Mouse (Mus musculus) hindbrain, embryonic 10.5 days (tissue): ENCODE measurements at regions not wholly inside any gene's neighbourhood (a gene's known extent, or its start where the extent isn't known, plus 50 kb on each side); places are given as distances from the start of the nearest gene placed in this dataset.

Experiments
- DNase-seq: peaks from one replicate; pipeline ENCODE4 v3.0.0-alpha.2; 2017; ENCODE audit warnings: low spot score
- H3K27ac ChIP-seq: fragments of 300-500 bp; sonication (generic); 2 replicates; pipeline ENCODE4 v1.5.1; 2016; ENCODE audit warnings: mild to moderate bottlenecking, moderate library complexity
- H3K27me3 ChIP-seq: fragments of 300-500 bp; sonication (generic); 2 replicates; pipeline ENCODE4 v1.6.1; 2016; ENCODE audit warnings: mild to moderate bottlenecking; ENCODE audit not compliant: poor library complexity, insufficient read depth, severe bottlenecking
- H3K36me3 ChIP-seq: fragments of 300-500 bp; sonication (generic); 2 replicates; pipeline ENCODE4 v1.6.1; 2016; ENCODE audit warnings: mild to moderate bottlenecking, moderate library complexity
- H3K4me1 ChIP-seq: fragments of 300-500 bp; sonication (generic); replicated peaks from 2 replicates; pipeline ENCODE4 v1.6.1; 2016; ENCODE audit warnings: mild to moderate bottlenecking
- H3K4me3 ChIP-seq: fragments of 300-500 bp; sonication (generic); 2 replicates; pipeline ENCODE4 v1.5.1; 2016; ENCODE audit warnings: mild to moderate bottlenecking, moderate library complexity
- H3K9me3 ChIP-seq: fragments of 300-500 bp; sonication (generic); 2 replicates; pipeline ENCODE4 v1.6.1; 2016; ENCODE audit warnings: mild to moderate bottlenecking, moderate library complexity
- WGBS: fragments of 180-500 bp; shearing (Covaris S2); methylation state at CpG from one replicate; pipeline ENCODE4 v1.1.7; 2016; 5-methylcytosine and 5-hydroxymethylcytosine counted together

DNA sequence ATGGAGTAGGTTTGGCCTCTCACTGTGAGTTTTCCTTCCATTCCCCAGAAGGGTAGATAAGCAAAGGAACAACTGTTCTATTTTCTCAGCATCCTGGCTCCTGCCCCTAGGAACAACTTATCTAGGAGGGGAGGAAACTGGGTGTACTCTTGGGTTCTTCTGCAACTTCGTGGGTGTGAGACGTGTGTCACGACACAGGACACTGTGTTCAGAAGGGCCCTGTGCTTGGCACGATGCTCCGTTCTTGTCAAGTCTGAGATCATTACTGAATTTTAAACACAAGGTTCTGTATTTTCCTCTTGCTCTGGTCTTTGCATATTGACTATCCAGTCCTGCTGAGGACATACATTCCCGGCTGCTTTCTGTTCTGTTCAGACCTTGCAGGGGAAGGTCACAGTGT lies 86.8 kb upstream of the Tmpo start:
- 92% methylated on average over 6 of the region's 6 CpGs for WGBS
- H3K27me3 ChIP-seq = peaks cover 7% of the 10 kb centered on the region; the same call in 1 of the 2 replicates
- no peaks in the 10 kb centered on the region for H3K9me3 ChIP-seq
- no peak for DNase-seq
- no peaks in the 10 kb centered on the region for H3K36me3 ChIP-seq
- H3K27ac ChIP-seq = no peak overlapping the region
- H3K4me3 ChIP-seq = no peak overlapping the region
- peaks cover 17% of the 10 kb centered on the region for H3K4me1 ChIP-seq

DNA sequence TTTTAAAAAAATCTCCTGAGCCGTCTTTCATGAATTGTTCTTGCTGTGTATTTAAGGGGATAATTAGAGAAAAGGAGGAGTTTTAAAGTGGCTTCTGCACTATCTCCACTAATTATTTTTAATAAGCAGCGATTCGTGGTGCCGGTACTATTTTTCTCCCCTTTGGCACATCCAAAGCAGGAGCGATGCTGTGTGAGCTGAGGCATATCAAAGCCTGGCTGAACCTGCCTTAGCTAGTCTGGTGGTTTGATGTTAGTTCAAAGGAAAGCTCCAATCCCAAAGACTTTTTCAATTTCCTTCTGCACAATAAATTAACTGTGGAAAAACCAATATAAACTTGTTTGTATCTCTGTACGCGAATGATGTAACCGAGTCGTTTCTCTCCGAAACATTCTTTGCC lies 79.3 kb upstream of the Tmpo start:
- no peaks in the 10 kb centered on the region for H3K9me3 ChIP-seq
- H3K4me1 ChIP-seq = no peaks in the 10 kb centered on the region
- no peaks in the 10 kb centered on the region for H3K36me3 ChIP-seq
- H3K27ac ChIP-seq = no peak overlapping the region
- H3K4me3 ChIP-seq = no peak overlapping the region
- 95% methylated on average over 10 of the region's 10 CpGs for WGBS
- no peaks in the 10 kb centered on the region for H3K27me3 ChIP-seq
- no peak for DNase-seq

DNA sequence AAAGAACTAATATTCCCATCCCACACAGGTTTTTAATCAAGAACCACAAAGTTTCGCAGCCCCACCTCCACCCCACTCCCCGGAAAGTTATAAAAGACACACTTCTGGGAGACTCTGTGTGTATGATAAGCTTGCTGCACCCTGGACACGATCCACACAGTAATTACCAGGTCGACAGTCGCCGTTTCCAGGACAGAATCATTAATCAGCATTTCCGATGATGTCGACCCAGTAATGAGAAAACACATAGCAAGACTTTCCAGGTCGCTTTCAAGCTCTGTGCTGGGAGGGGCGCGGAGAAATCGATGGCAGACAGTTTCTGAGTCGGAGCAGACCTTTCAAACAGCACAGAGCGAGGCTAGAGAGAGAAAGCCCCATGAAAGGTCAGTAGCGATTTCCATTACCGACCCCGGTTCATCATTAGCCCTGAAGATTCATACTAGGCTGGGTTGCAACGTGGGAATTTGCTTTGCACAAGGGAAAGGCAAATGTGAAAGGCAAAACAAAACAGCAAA lies 68.6 kb upstream of the Tmpo start:
- H3K36me3 ChIP-seq = no peaks in the 10 kb centered on the region
- no peaks in the 10 kb centered on the region for H3K27me3 ChIP-seq
- no peak for DNase-seq
- 0 out of 2 replicates have a peak, but pooled peaks cover 4% of the 10 kb centered on the region for H3K4me1 ChIP-seq
- H3K9me3 ChIP-seq = no peaks in the 10 kb centered on the region
- H3K4me3 ChIP-seq = no peak overlapping the region
- 73% methylated on average over 18 of the region's 18 CpGs for WGBS
- H3K27ac ChIP-seq = no peak overlapping the region

DNA sequence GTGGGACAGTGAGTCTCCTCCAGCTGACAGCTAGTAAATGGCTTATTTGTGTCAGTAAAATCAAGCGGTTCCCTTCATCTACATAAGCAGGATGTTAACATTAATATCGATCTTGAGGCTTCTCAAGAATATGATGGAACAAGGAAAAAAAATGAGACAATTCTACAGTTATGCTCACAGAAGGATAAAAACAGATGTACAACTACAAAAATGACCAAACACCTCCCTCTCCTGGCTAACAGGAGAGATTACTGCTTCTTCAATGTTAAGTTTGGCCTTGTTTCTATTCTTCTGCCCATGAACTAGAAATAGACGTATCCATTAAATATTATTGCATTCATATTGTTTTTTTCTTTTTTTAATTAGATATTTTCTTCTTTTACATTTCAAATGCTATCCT lies 63.2 kb upstream of the Tmpo start:
- peaks cover 27% of the 10 kb centered on the region for H3K4me1 ChIP-seq
- no peaks in the 10 kb centered on the region for H3K9me3 ChIP-seq
- no peak for DNase-seq
- 93% methylated on average over 3 of the region's 3 CpGs for WGBS
- H3K27ac ChIP-seq = no peak overlapping the region
- H3K36me3 ChIP-seq = no peaks in the 10 kb centered on the region
- no peaks in the 10 kb centered on the region for H3K27me3 ChIP-seq
- H3K4me3 ChIP-seq = no peak overlapping the region

DNA sequence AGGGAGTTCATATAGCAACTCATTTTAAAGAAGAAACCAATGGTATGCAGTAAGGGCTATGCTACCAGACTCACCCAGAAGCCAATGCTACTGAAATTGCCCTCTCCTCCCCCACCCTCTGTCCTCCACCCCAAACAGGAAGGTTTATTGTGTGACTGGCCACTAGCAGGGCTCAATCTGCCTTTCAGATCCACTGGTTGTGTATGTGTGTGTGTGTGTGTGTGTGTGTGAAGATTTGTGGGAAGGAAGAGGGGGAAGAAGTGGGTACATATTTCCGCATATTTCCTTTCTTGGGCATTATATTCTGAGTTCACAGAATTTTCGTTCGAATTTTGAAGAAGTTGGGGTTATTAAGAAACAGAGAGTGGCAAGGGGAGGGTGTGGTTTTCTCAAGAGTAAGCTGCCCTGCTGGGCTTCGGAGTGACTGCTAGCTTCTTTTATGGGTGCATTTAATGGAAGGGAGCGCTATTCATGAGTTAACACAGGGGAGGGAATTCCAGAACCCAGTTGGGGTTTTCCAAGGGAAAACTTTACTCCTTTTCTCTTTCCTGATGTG lies 61.5 kb upstream of the Tmpo start:
- Histone ChIP-seq H3K27me3 (no peaks in the 10 kb centered on the region), H3K36me3 (no peaks in the 10 kb centered on the region), H3K4me1 (peaks cover 31% of the 10 kb centered on the region), H3K4me3 (no peak overlapping the region), H3K9me3 (no peaks in the 10 kb centered on the region), H3K27ac (peak overlapping the region; percentile 46)
- DNase-seq = no peak
- WGBS = 72% methylated on average over 5 of the region's 5 CpGs

DNA sequence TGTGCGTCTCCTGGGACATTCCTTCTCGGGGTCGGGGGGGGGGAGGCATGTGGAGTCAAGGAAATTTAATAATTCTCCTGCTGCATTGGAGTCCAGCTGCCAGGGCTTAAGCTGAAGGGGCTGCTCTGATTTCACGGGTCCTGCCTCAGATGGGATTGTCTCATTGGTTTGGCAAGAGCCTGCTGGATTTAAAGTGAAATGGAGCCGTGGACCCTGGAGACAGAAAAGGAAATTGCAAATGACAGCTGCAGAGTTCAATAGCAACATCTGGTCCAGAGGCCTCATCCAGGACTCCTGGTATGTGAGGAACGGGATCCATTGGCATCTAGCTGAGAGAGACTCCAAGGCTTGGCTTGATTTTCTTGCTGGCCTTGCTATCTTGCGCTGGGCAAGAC lies 60.5 kb upstream of the Tmpo start:
- H3K36me3 ChIP-seq = no peaks in the 10 kb centered on the region
- no peak overlapping the region for H3K4me3 ChIP-seq
- DNase-seq = peak; percentile 70
- H3K27me3 ChIP-seq = no peaks in the 10 kb centered on the region
- H3K9me3 ChIP-seq = no peaks in the 10 kb centered on the region
- peaks cover 31% of the 10 kb centered on the region for H3K4me1 ChIP-seq
- 49% methylated on average over 7 of the region's 7 CpGs for WGBS
- H3K27ac ChIP-seq = 0 out of 2 replicates have a peak overlapping the region, but pooled peaks have one; percentile 66

DNA sequence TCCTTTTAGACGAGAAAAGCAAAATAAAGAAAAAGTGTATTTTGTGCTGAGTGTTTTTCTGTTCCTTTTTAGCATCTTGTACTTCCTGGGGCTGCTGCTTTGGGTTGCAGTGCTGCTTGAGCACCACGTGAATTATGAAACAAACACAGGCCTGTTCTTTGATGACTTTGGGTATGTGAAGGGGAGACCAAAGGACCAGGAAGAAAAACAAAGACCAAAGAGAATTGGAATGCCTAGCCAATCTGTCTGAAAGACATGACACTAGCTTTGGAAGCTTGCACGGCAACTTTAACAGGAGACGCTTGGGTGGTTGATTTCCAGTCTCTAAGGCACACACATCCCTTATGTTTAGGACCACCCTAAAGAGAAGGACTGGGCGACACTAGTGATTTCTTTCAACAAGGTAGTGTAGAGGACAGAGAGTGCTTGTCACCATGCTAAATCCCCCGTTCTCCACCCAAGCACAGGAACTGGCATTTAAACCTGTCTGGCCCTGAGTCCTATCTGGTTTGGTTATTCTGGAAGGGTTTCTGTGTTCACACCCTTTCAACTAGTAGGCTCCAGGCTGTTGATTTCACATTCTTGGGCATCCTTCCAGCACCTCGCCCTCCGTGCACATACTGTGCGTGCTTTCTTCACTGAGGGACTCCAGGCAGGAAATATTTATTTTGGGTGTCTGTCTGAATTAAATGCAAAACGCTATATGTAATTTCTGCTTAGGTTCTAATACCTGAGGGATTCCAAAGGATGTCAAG lies 59.9 kb upstream of the Tmpo start:
- no peak overlapping the region for H3K4me3 ChIP-seq
- no peak for DNase-seq
- H3K27ac ChIP-seq = peak overlapping the region; percentile 66; the same call in 1 of the 2 replicates
- peaks cover 31% of the 10 kb centered on the region for H3K4me1 ChIP-seq
- H3K9me3 ChIP-seq = no peaks in the 10 kb centered on the region
- H3K36me3 ChIP-seq = no peaks in the 10 kb centered on the region
- H3K27me3 ChIP-seq = no peaks in the 10 kb centered on the region
- 56% methylated on average over 10 of the region's 10 CpGs for WGBS

DNA sequence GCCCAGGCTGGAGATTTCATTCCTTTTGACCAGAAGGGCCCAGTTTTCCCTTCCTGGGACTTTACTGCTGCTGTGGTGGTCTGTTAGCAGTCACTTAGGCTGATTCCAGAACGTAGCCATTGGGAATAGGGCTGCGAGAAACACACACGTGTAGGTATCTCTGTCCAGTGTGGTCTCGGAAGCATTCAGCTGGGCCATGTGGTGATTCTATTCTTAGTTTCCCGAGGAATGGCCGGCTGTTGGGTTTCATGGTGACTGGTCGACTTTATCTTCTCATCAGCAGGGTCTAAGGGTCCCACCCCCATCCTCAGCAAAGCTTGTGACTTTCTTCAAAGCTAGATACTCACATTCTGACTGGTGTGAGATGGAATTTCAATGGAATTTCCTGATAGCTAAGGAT lies 59.2 kb upstream of the Tmpo start:
- Histone ChIP-seq H3K27me3 (no peaks in the 10 kb centered on the region), H3K36me3 (no peaks in the 10 kb centered on the region), H3K4me1 (peaks cover 31% of the 10 kb centered on the region), H3K27ac (peak overlapping the region; percentile 50; the same call in 1 of the 2 replicates), H3K4me3 (no peak overlapping the region), H3K9me3 (no peaks in the 10 kb centered on the region)
- DNase-seq = no peak
- 75% methylated on average over 7 of the region's 7 CpGs for WGBS

DNA sequence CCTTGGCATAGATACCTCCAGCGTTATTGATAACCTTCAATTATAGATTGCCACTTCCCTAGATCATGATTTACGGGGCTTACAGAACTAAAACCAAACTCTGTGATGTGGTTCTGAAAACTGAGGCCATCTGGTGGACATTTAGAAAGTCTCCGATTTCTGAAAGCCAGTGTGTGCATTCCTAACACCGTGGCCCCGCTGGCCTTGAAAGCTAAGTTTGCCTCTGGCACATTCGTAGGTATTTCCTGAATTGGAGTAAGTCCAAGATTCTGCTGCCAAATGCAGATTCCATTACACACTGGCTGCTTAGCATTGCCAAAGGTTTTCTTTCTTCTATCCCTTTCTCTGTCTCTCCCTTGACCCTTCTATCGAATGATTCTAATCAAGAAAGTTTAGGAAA lies 55.7 kb upstream of the Tmpo start:
- peak; percentile 24 for DNase-seq
- Histone ChIP-seq H3K36me3 (no peaks in the 10 kb centered on the region), H3K9me3 (no peaks in the 10 kb centered on the region), H3K4me1 (peaks cover 21% of the 10 kb centered on the region), H3K27me3 (no peaks in the 10 kb centered on the region), H3K27ac (no peak overlapping the region), H3K4me3 (no peak overlapping the region)
- WGBS = 36% methylated on average over 7 of the region's 7 CpGs

DNA sequence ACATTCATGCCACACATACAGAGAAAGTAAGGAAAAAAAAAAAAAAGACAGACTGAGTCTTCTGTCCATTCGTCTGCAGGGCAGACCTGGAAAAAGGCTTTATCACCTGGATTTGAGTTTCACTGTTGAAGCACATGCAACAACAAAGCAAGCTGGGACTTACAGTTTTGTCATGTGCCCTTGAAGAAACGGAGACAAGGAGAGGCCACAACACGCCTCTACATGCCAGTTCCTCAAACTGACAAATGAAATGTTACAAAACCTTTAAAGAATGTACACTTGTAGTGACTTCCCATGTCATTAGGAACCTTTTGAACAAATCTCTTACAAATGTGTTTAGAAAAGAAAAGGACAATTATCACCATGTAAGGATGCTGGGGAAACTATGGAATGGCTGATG lies 53.6 kb upstream of the Tmpo start:
- no peaks in the 10 kb centered on the region for H3K27me3 ChIP-seq
- no peak overlapping the region for H3K4me3 ChIP-seq
- 84% methylated on average over 3 of the region's 3 CpGs for WGBS
- no peak overlapping the region for H3K27ac ChIP-seq
- H3K9me3 ChIP-seq = no peaks in the 10 kb centered on the region
- H3K4me1 ChIP-seq = peaks cover 14% of the 10 kb centered on the region
- no peak for DNase-seq
- H3K36me3 ChIP-seq = no peaks in the 10 kb centered on the region
